10 mouse cellular contexts compared by ENCODE assay signal in genomic region chr8:122937545-122938053, GRCm38 (mm10).
A peak's percentile ranks its signal among the peaks of the same experiment; 100 is the strongest.
DNase-seq lines count a peak whose midpoint lies in the region; ATAC-seq and TF ChIP-seq lines count a peak whose summit lies in the region.
"Had no signal": no experiment of that assay in that cellular context is flagged by ENCODE, and none has a peak within 500 bp of the region (broad histone marks: within the 10 kb centered on the region; RNA-seq: fewer than 3 reads in every experiment).

No protein-coding gene starts in this region.

- DNase-seq in hindbrain, embryonic 11.5 days (ENCODE audit: low spot score), result no peak
- no peak for DNase-seq in midbrain, embryonic 11.5 days (ENCODE audit: low spot score, missing footprints)
- DNase-seq in left cerebral cortex, adult 8-10 months (ENCODE audit: low spot score in 2 of 2), result no peak
- DNase-seq in layer of hippocampus, postnatal 25 days (ENCODE audit: extremely low spot score in 1 of 2, low spot score in 1 of 2), result no peak
- DNase-seq: right cerebral cortex, postnatal 14 days had no signal

- no peak for TF ChIP-seq POLR2A in cortical plate, adult 2 months (IDR thresholded peaks at IDR 0.05; ENCODE audit: extremely low read depth, insufficient read depth, low read length)
- no peak for TF ChIP-seq POLR2A in small intestine, adult 2 months (IDR thresholded peaks at IDR 0.05; ENCODE audit: low read depth, low read length)

- H3K4me3 ChIP-seq in hindbrain, embryonic 13.5 days, result no peak overlapping the region
- H3K4me3 ChIP-seq in hindbrain, embryonic 11.5 days (ENCODE audit: low read depth, low read length), result no peak overlapping the region
- H3K4me3 ChIP-seq in midbrain, embryonic 13.5 days (replicated peaks), result no peak overlapping the region
- H3K4me3 ChIP-seq in midbrain, embryonic 11.5 days (ENCODE audit: low read depth, low read length), result no peak overlapping the region
- H3K4me3 ChIP-seq in cortical plate, adult 2 months (ENCODE audit: insufficient read depth, low read length), result no peak overlapping the region
- H3K4me3 ChIP-seq in small intestine, adult 2 months (ENCODE audit: low read depth, low read length), result no peak overlapping the region
- H3K4me3 ChIP-seq: embryonic facial prominence, embryonic 13.5 days had no signal

- H3K27ac ChIP-seq in hindbrain, embryonic 13.5 days, result peak overlapping the region; percentile 25
- H3K27ac ChIP-seq in hindbrain, embryonic 11.5 days (ENCODE audit: low read depth, low read length), result no peak overlapping the region
- H3K27ac ChIP-seq in midbrain, embryonic 13.5 days, result 0 out of 2 replicates have a peak overlapping the region, but pooled peaks have one; percentile 26
- no peak overlapping the region for H3K27ac ChIP-seq in midbrain, embryonic 11.5 days (ENCODE audit: low read depth, low read length)
- 0 out of 2 replicates have a peak overlapping the region, but pooled peaks have one; percentile 5 for H3K27ac ChIP-seq in cortical plate, adult 2 months (ENCODE audit: insufficient read depth, low read length)
- peak overlapping the region; percentile 37 for H3K27ac ChIP-seq in small intestine, adult 2 months (ENCODE audit: insufficient read depth, low read depth, low read length)
- H3K27ac ChIP-seq: embryonic facial prominence, embryonic 13.5 days had no signal

- no peaks in the 10 kb centered on the region for H3K36me3 ChIP-seq in hindbrain, embryonic 13.5 days
- H3K36me3 ChIP-seq in hindbrain, embryonic 11.5 days (ENCODE audit: control insufficient read depth, insufficient read depth, low read length), result no peaks in the 10 kb centered on the region
- H3K36me3 ChIP-seq in midbrain, embryonic 13.5 days, result no peaks in the 10 kb centered on the region
- H3K36me3 ChIP-seq in midbrain, embryonic 11.5 days (ENCODE audit: control insufficient read depth, insufficient read depth, low read length), result no peaks in the 10 kb centered on the region
- H3K36me3 ChIP-seq in small intestine, adult 2 months (ENCODE audit: control insufficient read depth, insufficient read depth, low read length), result peaks cover 2% of the 10 kb centered on the region; the same call in 1 of the 2 replicates
- H3K36me3 ChIP-seq: embryonic facial prominence, embryonic 13.5 days had no signal

- no peaks in the 10 kb centered on the region for H3K27me3 ChIP-seq in hindbrain, embryonic 13.5 days
- H3K27me3 ChIP-seq in hindbrain, embryonic 11.5 days (ENCODE audit: control insufficient read depth, insufficient read depth, low read length), result no peaks in the 10 kb centered on the region
- no peaks in the 10 kb centered on the region for H3K27me3 ChIP-seq in midbrain, embryonic 13.5 days
- H3K27me3 ChIP-seq in midbrain, embryonic 11.5 days (ENCODE audit: control insufficient read depth, insufficient read depth, low read length), result no peaks in the 10 kb centered on the region
- H3K27me3 ChIP-seq in small intestine, adult 2 months (ENCODE audit: control insufficient read depth, insufficient read depth, low read length), result no peaks in the 10 kb centered on the region
- H3K27me3 ChIP-seq: embryonic facial prominence, embryonic 13.5 days had no signal

- 86% methylated on average over 2 of the region's 2 CpGs for WGBS in hindbrain, embryonic 13.5 days
- WGBS in hindbrain, embryonic 11.5 days, result 87% methylated on average over 2 of the region's 2 CpGs
- 91% methylated on average over 2 of the region's 2 CpGs for WGBS in midbrain, embryonic 13.5 days
- 82% methylated on average over 2 of the region's 2 CpGs for WGBS in midbrain, embryonic 11.5 days
- WGBS in small intestine, adult 2 months, result 58% methylated on average over 2 of the region's 2 CpGs

- no peak for TF ChIP-seq CTCF in cortical plate, adult 2 months (IDR thresholded peaks at IDR 0.05; ENCODE audit: extremely low read depth, insufficient read depth, low read length)
- TF ChIP-seq CTCF in small intestine, adult 2 months (IDR thresholded peaks at IDR 0.05; ENCODE audit: extremely low read depth, insufficient read length, insufficient replicate concordance, low read depth, low read length), result no peak

- no peak for ATAC-seq in hindbrain, embryonic 13.5 days (ENCODE audit: low FRiP score)
- ATAC-seq in hindbrain, embryonic 11.5 days (ENCODE audit: low FRiP score), result no peak
- no peak for ATAC-seq in midbrain, embryonic 13.5 days
- ATAC-seq in midbrain, embryonic 11.5 days (ENCODE audit: low FRiP score), result no peak

- H3K9me3 ChIP-seq in hindbrain, embryonic 13.5 days, result no peaks in the 10 kb centered on the region
- no peaks in the 10 kb centered on the region for H3K9me3 ChIP-seq in hindbrain, embryonic 11.5 days (ENCODE audit: control insufficient read depth, low read length)
- H3K9me3 ChIP-seq in midbrain, embryonic 13.5 days, result no peaks in the 10 kb centered on the region
- no peaks in the 10 kb centered on the region for H3K9me3 ChIP-seq in midbrain, embryonic 11.5 days (ENCODE audit: control insufficient read depth, low read length)
- H3K9me3 ChIP-seq: embryonic facial prominence, embryonic 13.5 days had no signal

- H3K4me1 ChIP-seq in hindbrain, embryonic 13.5 days (replicated peaks), result peaks cover 55% of the 10 kb centered on the region
- H3K4me1 ChIP-seq in hindbrain, embryonic 11.5 days (replicated peaks; ENCODE audit: control insufficient read depth, insufficient read depth, low read length), result no peaks in the 10 kb centered on the region; the same call in 1 of the 2 replicates
- H3K4me1 ChIP-seq in midbrain, embryonic 13.5 days (replicated peaks), result peaks cover 44% of the 10 kb centered on the region
- no peaks in the 10 kb centered on the region; the same call in 1 of the 2 replicates for H3K4me1 ChIP-seq in midbrain, embryonic 11.5 days (ENCODE audit: control insufficient read depth, insufficient read depth, low read length)
- H3K4me1 ChIP-seq in cortical plate, adult 2 months (ENCODE audit: control insufficient read depth, insufficient read depth, low read length), result peaks cover 28% of the 10 kb centered on the region
- H3K4me1 ChIP-seq in small intestine, adult 2 months (ENCODE audit: control insufficient read depth, insufficient read depth, insufficient read length, low read length), result peaks cover 16% of the 10 kb centered on the region; the same call in 1 of the 2 replicates

- H3K4me2 ChIP-seq in hindbrain, embryonic 13.5 days, result no peak overlapping the region
- H3K4me2 ChIP-seq in hindbrain, embryonic 11.5 days (replicated peaks; ENCODE audit: low read depth, low read length), result no peak overlapping the region
- no peak overlapping the region for H3K4me2 ChIP-seq in midbrain, embryonic 13.5 days (replicated peaks)
- H3K4me2 ChIP-seq in midbrain, embryonic 11.5 days, result no peak overlapping the region
- H3K4me2 ChIP-seq: embryonic facial prominence, embryonic 13.5 days had no signal

- H3K9ac ChIP-seq in hindbrain, embryonic 13.5 days, result no peak overlapping the region
- no peak overlapping the region for H3K9ac ChIP-seq in hindbrain, embryonic 11.5 days (ENCODE audit: low read depth, low read length)
- H3K9ac ChIP-seq in midbrain, embryonic 13.5 days (replicated peaks), result no peak overlapping the region
- no peak overlapping the region for H3K9ac ChIP-seq in midbrain, embryonic 11.5 days (ENCODE audit: low read length)
- H3K9ac ChIP-seq: embryonic facial prominence, embryonic 13.5 days had no signal

Comparison
In these comparisons a context has a peak if more than half of its experiments do, and no peak if none do; other contexts are left out.
1. H3K27ac ChIP-seq: peak in hindbrain, embryonic 13.5 days (single experiment), midbrain, embryonic 13.5 days (single experiment), cortical plate, adult 2 months (single experiment) and small intestine, adult 2 months (single experiment); none in hindbrain, embryonic 11.5 days (single experiment) and midbrain, embryonic 11.5 days (single experiment).